ENCODE assay signal across 8 mouse cellular contexts in genomic region chr12:85487545-85488141, GRCm38 (mm10). TPM values are rescaled to one million over a fixed set of nuclear protein-coding genes. Genes with fewer than 3 reads are reported as not detected.
A peak's percentile ranks its signal among the peaks of the same experiment; 100 is the strongest.
DNase-seq lines count a peak whose midpoint lies in the region; ATAC-seq and TF ChIP-seq lines count a peak whose summit lies in the region.

No protein-coding gene starts in this region.

- peak overlapping the region; percentile 65; the same call in 1 of the 2 replicates for H3K9ac ChIP-seq in hindbrain, postnatal 0 days (replicated peaks; ENCODE audit: low read length)

- H3K4me3 ChIP-seq in hindbrain, postnatal 0 days (ENCODE audit: low read length), result peak overlapping the region; percentile 60; the same call in 1 of the 2 replicates
- peak overlapping the region; percentile 62 for H3K4me3 ChIP-seq in macrophage (ENCODE audit: inconsistent target)

- peak overlapping the region; percentile 76 for H3K4me2 ChIP-seq in hindbrain, postnatal 0 days (ENCODE audit: low read depth, low read length)

- no peaks in the 10 kb centered on the region for H3K27me3 ChIP-seq in hindbrain, postnatal 0 days (ENCODE audit: insufficient read depth, low read length)

- H3K79me2 ChIP-seq in macrophage (ENCODE audit: inconsistent target), result no peaks in the 10 kb centered on the region

- peaks cover 11% of the 10 kb centered on the region for H3K4me1 ChIP-seq in hindbrain, postnatal 0 days (ENCODE audit: insufficient read depth, low read length)

- under 1% methylated on average over 12 of the region's 12 CpGs for WGBS in hindbrain, postnatal 0 days
- WGBS in macrophage (ENCODE audit: missing documents), result 5% methylated on average over 12 of the region's 12 CpGs

- H3K36me3 ChIP-seq in hindbrain, postnatal 0 days (ENCODE audit: insufficient read depth, low read length), result no peaks in the 10 kb centered on the region
- no peaks in the 10 kb centered on the region for H3K36me3 ChIP-seq in macrophage (ENCODE audit: inconsistent target)

- peak; percentile 94 for TF ChIP-seq CTCF in hindbrain, postnatal 0 days (IDR thresholded peaks at IDR 0.05; ENCODE audit: low read depth)

- peak overlapping the region; percentile 42; the same call in 1 of the 2 replicates for H3K27ac ChIP-seq in hindbrain, postnatal 0 days
- H3K27ac ChIP-seq in macrophage, result peak overlapping the region; percentile 85

- peak; percentile 71 for DNase-seq in layer of hippocampus, adult 11-12 months (ENCODE audit: low spot score)
- DNase-seq in layer of hippocampus, adult 9-10 months (ENCODE audit: low spot score), result no peak
- peak; percentile 73 for DNase-seq in cerebellum, adult 9-10 months
- peak; percentile 56 to 71 for DNase-seq in frontal cortex, postnatal 25 days (ENCODE audit: low spot score in 2 of 2)
- DNase-seq in hindbrain, postnatal 0 days (ENCODE audit: low spot score), result peak; percentile 87
- peak; percentile 65 to 76 for DNase-seq in left cerebral cortex, postnatal 10 days (ENCODE audit: extremely low spot score in 1 of 2, low spot score in 2 of 2)
- DNase-seq in right cerebral cortex, postnatal 14 days, result peak; percentile 72

- H3K9me3 ChIP-seq in hindbrain, postnatal 0 days (ENCODE audit: low read length), result no peaks in the 10 kb centered on the region

- ATAC-seq in hindbrain, postnatal 0 days, result peak; percentile 56; the same call in 1 of the 2 replicates

- intact Hi-C loops in left cerebral cortex, postnatal 10 days (cut with DNase I), result loop anchor here (2.0 kb wide), 1 partner anchor 141 kb away; no protein-coding TSS in a partner anchor

RNA-seq across cellular contexts. Expression of gene Fos, which starts 14.0 kb away (rescaled TPM):
- 20.7 and 23.4 TPM in 2 replicates for total RNA-seq in hindbrain, postnatal 0 days (2014; rRNA removed)
- polyA plus RNA-seq in hindbrain, postnatal 0 days (2015; fragmentation: Nextera tagmentation; extraction: Ambion mirVana), result 12.1 and 13.5 TPM in 2 replicates
- total RNA-seq in left cerebral cortex, postnatal 10 days (2021), result 10 to 100 TPM; 11.0 to 14.8 TPM
- 1,000 to 10,000 TPM in 2 of 26 experiments, 100 to 1,000 TPM in 11, 10 to 100 TPM in 13; 13.7 to 1,974 (median 105) TPM for total RNA-seq in macrophage (2018; cell fraction: chromatin; rRNA removed)
- 1,000 to 10,000 TPM in 4 of 26 experiments, 100 to 1,000 TPM in 13, 10 to 100 TPM in 9; 10.4 to 2,234 (median 166) TPM for total RNA-seq in macrophage (2018; cell fraction: cytosol; rRNA removed)
- 1,000 to 10,000 TPM in 3 of 26 experiments, 100 to 1,000 TPM in 13, 10 to 100 TPM in 10; 15.4 to 1,140 (median 154) TPM for total RNA-seq in macrophage (2018; cell fraction: nucleus; rRNA removed)
- polyA plus RNA-seq in macrophage (2018), result 18.1 to 88.1 TPM (median 21.8 TPM) in 3 replicates
